Mouse (Mus musculus) C2C12 (cell line): ENCODE data around the gene Usf2. TPM values are rescaled to one million over a fixed set of nuclear protein-coding genes. Genes with fewer than 3 reads are reported as not detected.
"Not testable (repeated sequence)": the region's sequence is repeated elsewhere in the genome, so short reads cannot be mapped to it uniquely, and the experiment has no call there.

Experiments
- H3K27me3 ChIP-seq: one replicate; pipeline ENCODE4 v1.6.1; 2011; ENCODE audit not compliant: control insufficient read depth, insufficient read depth, insufficient read length
- H3K36me3 ChIP-seq: one replicate; pipeline ENCODE4 v1.6.1; 2011; ENCODE audit not compliant: control insufficient read depth, insufficient read depth
- H3K4me3 ChIP-seq: one replicate; pipeline ENCODE4 v1.5.1; 2011; ENCODE audit warnings: mild to moderate bottlenecking, control low read depth; ENCODE audit not compliant: poor library complexity, insufficient read depth, severe bottlenecking
- H3K79me2 ChIP-seq: one replicate; pipeline ENCODE4 v1.6.1; 2011; ENCODE audit not compliant: control insufficient read depth, insufficient read depth
- H3K79me3 ChIP-seq: one replicate; pipeline ENCODE4 v1.6.1; 2011; ENCODE audit warnings: low read depth, control low read depth
- H3ac ChIP-seq: one replicate; pipeline ENCODE3; 2011; ENCODE audit warnings: low read depth; ENCODE audit not compliant: control insufficient read depth, insufficient read length
- CEBPB ChIP-seq: IDR thresholded peaks from one replicate; pipeline ENCODE4 v1.6.1; 2011; ENCODE audit warnings: low read depth, mild to moderate bottlenecking, control low read depth, moderate library complexity
- CTCF ChIP-seq: IDR thresholded peaks from one replicate; pipeline ENCODE4 v1.5.1; 2011; ENCODE audit not compliant: control insufficient read depth, insufficient read depth, insufficient read length
- FOSL1 ChIP-seq: IDR thresholded peaks from one replicate; pipeline ENCODE4 v1.8.0; 2011; ENCODE audit warnings: mild to moderate bottlenecking, low read length; ENCODE audit not compliant: poor library complexity, insufficient read depth, severe bottlenecking
- MAX ChIP-seq: IDR thresholded peaks from one replicate; pipeline ENCODE4 v1.6.1; 2011; ENCODE audit warnings: mild to moderate bottlenecking, control low read depth
- MYOD1 ChIP-seq: IDR thresholded peaks from one replicate; pipeline ENCODE4 v1.6.1; 2011; ENCODE audit warnings: low read depth; ENCODE audit not compliant: control insufficient read depth, insufficient read length
- MYOG ChIP-seq: IDR thresholded peaks from one replicate; pipeline ENCODE4 v1.6.1; 2011; ENCODE audit not compliant: control insufficient read depth, insufficient read length; ENCODE audit errors: extremely low read depth
- USF1 ChIP-seq: IDR thresholded peaks from one replicate; pipeline ENCODE4 v1.6.1; 2011; ENCODE audit warnings: low read depth, mild to moderate bottlenecking, control low read depth, moderate library complexity
- polyA plus RNA-seq: library from polyadenylated mRNA; unstranded; fragments of >200 nt; fragmentation: generic; extraction: Trizol; gene quantifications from one replicate; pipeline ENCODE4 v1.2.1, GENCODE M21; 2012; ENCODE audit warnings: missing spikeins

Gene Usf2
- polyA plus RNA-seq, 1 experiment, result 86.1 TPM

- H3K36me3 ChIP-seq, result peaks cover 18% of the 10 kb centered on the region
- TF ChIP-seq USF1 (no peak), MYOD1 (no peak), CTCF (no peak), MYOG (no peak), FOSL1 (no peak), CEBPB (no peak)
- H3K79me3 ChIP-seq, result no peaks in the 10 kb centered on the region
- H3K79me2 ChIP-seq, result no peaks in the 10 kb centered on the region
- no peak overlapping the region for H3ac ChIP-seq
- no peak overlapping the region for H3K4me3 ChIP-seq
- no peaks in the 10 kb centered on the region for H3K27me3 ChIP-seq
Observed at GRCm38 (mm10) chr7:30945876-30946275, 10.7 kb downstream of the Usf2 start.

- not testable (repeated sequence) for H3K27me3 ChIP-seq, H3ac ChIP-seq, H3K4me3 ChIP-seq, H3K79me2 ChIP-seq, H3K79me3 ChIP-seq
- peaks cover 16% of the 10 kb centered on the region for H3K36me3 ChIP-seq
Observed at GRCm38 (mm10) chr7:30945466-30945865, 11.1 kb downstream of the Usf2 start.

GRCm38 (mm10) chr7:30944706-30945105 is 11.9 kb downstream of the Usf2 start:
- H3K27me3 ChIP-seq, H3K79me2 ChIP-seq, H3K4me3 ChIP-seq, H3ac ChIP-seq, H3K36me3 ChIP-seq, H3K79me3 ChIP-seq: not testable (repeated sequence)

- TF ChIP-seq CTCF, result no peak
- TF ChIP-seq MYOD1, result no peak
- TF ChIP-seq USF1, result no peak
- no peak for TF ChIP-seq MYOG
- TF ChIP-seq CEBPB, result no peak
- no peak for TF ChIP-seq MAX
- no peak for TF ChIP-seq FOSL1
- H3K4me3 ChIP-seq, result no peak within 1 kb of the TSS
Observed at GRCm38 (mm10) chr7:30943909-30944635, 12.5 kb downstream of the Usf2 start, which contains the start of gene Hamp. Hamp (minus strand) TSS chr7:30944032.

GRCm38 (mm10) chr7:30942365-30942764 is 14.2 kb downstream of the Usf2 start:
- H3K27me3 ChIP-seq, H3K79me3 ChIP-seq, H3K36me3 ChIP-seq, H3K79me2 ChIP-seq, H3ac ChIP-seq, H3K4me3 ChIP-seq: not testable (repeated sequence)

More at GRCm38 (mm10) chr7:30943909-30944635, 12.5 kb downstream of the Usf2 start, which contains the start of gene Hamp:
- no peak within 1 kb of the TSS for H3ac ChIP-seq
- no peaks in the 10 kb centered on the region for H3K27me3 ChIP-seq
- peaks cover 4% of the 10 kb centered on the region for H3K36me3 ChIP-seq
- H3K79me2 ChIP-seq, result no peaks in the 10 kb centered on the region
- H3K79me3 ChIP-seq, result no peaks in the 10 kb centered on the region

- H3K79me3 ChIP-seq, H3K36me3 ChIP-seq, H3K27me3 ChIP-seq, H3ac ChIP-seq, H3K79me2 ChIP-seq, H3K4me3 ChIP-seq: not testable (repeated sequence)
Observed at GRCm38 (mm10) chr7:30940070-30940469, 16.5 kb downstream of the Usf2 start.

- not testable (repeated sequence) for H3K79me3 ChIP-seq
Observed at GRCm38 (mm10) chr7:30935422-30936099, 21.0 kb downstream of the Usf2 start.

GRCm38 (mm10) chr7:30924581-30924980 is 32.0 kb downstream of the Usf2 start, which contains the start of gene Hamp2:
Hamp2 (minus strand) TSS chr7:30924681.
- H3K36me3 ChIP-seq, H3K79me3 ChIP-seq, H3ac ChIP-seq, H3K27me3 ChIP-seq, H3K79me2 ChIP-seq, H3K4me3 ChIP-seq: not testable (repeated sequence)

More at GRCm38 (mm10) chr7:30935422-30936099, 21.0 kb downstream of the Usf2 start:
- H3K4me3 ChIP-seq, H3ac ChIP-seq, H3K27me3 ChIP-seq, H3K79me2 ChIP-seq, H3K36me3 ChIP-seq: not testable (repeated sequence)
